Mouse (Mus musculus) heart, postnatal 0 days (tissue): ENCODE data around the gene Upf3a.

Experiments
- CTCF ChIP-seq: IDR thresholded peaks from 2 replicates; pipeline ENCODE4 v1.5.1; 2016; ENCODE audit warnings: antibody characterized with exemption, control low read depth, low read depth
- EP300 ChIP-seq: IDR thresholded peaks from 2 replicates; pipeline ENCODE4 v1.6.1; 2016; ENCODE audit warnings: antibody characterized with exemption, low read depth

GRCm38 (mm10) chr8:13757805-13758727 is 27.3 kb upstream of the Upf3a start:
- TF ChIP-seq CTCF (peak; percentile 59), EP300 (no peak)
